Mouse (Mus musculus) small intestine, adult 2 months (tissue): ENCODE measurements around the gene Mllt10.

ENCODE experiments used
- CTCF ChIP-seq: fragments of 200-500 bp; IDR thresholded peaks from 2 replicates; pipeline ENCODE4 v1.5.1; 2012; ENCODE audit warnings: low read depth, mild to moderate bottlenecking, control low read depth, inconsistent platforms, low read length, moderate library complexity, mixed read lengths; ENCODE audit not compliant: insufficient replicate concordance, insufficient read length; ENCODE audit errors: extremely low read depth
- POLR2A ChIP-seq: fragments of 200-500 bp; IDR thresholded peaks from 2 replicates; pipeline ENCODE4 v1.6.1; 2012; ENCODE audit warnings: low read depth, mild to moderate bottlenecking, control low read depth, inconsistent platforms, low read length, moderate library complexity

DNA sequence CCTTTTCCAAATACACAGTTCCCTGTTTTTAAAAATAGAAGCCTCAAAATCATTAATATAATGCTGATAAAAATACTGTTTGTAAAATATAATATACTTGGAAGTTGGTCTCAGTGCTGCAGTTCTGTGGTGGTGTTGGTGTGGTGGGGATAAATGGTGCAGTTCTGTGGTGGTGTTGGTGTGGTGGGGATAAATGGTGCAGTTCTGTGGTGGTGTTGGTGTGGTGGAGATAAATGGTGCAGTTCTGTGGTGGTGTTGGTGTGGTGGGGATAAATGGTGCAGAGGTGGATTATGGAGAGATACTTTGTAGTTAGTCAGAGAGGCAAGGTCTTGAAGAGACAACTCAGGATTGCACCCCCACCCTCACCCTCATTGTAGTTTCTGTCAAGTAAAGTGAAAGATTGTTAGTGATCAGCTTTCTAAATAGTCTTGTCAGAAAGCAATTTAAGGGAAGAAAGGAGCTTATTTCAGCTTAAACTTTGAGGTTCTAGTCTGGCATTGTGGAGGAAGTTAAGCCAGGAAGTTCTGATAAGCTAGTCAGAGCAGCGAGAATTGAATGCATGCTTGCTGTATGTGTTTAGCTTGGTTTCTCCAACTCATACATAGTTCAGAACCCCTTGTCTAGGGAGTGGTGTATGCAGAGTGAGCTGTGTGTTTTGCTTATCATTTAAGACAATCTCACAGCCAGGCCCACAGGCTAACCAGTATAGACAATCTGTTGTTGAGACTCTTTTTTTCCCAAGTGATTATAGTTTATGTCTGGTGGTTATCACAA, 114.3 kb downstream of the Mllt10 start:
- TF ChIP-seq CTCF (no peak), POLR2A (no peak)
